ENCODE assay signal across 8 mouse cellular contexts in the genomic region with DNA sequence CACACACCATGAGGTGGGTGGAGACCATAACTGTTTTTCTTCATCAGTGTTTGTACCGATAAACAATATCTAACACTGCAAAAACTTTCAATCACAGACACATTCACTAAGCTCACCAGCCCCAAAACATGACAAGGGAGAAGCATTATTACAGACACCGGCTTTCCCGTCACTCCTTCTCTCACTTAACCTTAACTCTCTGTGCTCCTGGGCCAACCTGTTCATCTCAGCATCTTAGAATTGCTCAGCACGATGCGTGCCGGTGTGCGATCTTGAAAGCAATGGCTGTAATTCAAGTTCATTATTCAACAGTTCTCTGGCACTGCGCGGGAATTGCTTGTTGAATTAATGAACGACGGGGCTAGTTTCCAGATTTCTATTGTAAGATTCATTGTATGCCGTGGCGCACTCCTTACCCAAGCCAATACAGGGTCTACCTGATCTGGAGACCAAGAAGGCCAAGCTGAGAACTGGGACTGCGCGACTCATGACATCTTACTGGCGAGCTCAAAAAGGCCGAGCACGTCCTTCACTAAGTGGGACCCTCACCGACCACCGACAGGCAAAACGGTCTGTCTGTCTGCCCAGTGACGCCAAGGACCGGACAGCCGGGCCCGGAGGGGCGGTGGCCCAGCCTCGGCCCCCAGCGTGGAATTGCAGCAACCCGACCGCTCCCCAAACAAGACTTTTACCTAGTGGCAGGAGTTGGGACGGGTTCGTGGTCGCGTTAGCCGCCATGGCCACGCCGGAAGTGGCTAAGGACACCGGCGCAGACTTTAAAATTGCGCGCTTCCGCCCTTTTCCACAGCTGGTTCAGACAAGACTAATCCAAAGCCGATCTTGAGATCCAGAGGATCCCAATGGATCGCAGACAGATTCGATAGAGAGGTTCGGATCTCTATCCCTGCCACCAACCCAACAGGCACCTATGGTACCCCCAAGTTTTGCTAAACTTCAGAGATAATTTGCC. TPM values are rescaled to one million over a fixed set of nuclear protein-coding genes. Genes with fewer than 3 reads are reported as not detected.
DNase-seq lines count a peak whose midpoint lies in the region; ATAC-seq and TF ChIP-seq lines count a peak whose summit lies in the region.

Gene Lsm5 (minus strand): TSS at position 780 of the 970 bp plus-strand sequence.

- peak within 1 kb of the TSS; percentile 74 for H3K4me2 ChIP-seq in forebrain, embryonic 12.5 days
- H3K4me2 ChIP-seq in liver, postnatal 0 days (ENCODE audit: low read depth, low read length): peak within 1 kb of the TSS; percentile 93
- peak within 1 kb of the TSS; percentile 89 for H3K4me2 ChIP-seq in neural tube, embryonic 14.5 days (ENCODE audit: low read depth, low read length)

- peak; percentile 55 for TF ChIP-seq EP300 in liver, postnatal 0 days (IDR thresholded peaks at IDR 0.05; ENCODE audit: low read depth)

- peaks cover 7% of the 10 kb centered on the region; the same call in 1 of the 2 replicates for H3K36me3 ChIP-seq in E14TG2a.4 (ENCODE audit: insufficient read depth, low read length)
- H3K36me3 ChIP-seq in forebrain, embryonic 12.5 days (replicated peaks): no peaks in the 10 kb centered on the region
- no peaks in the 10 kb centered on the region for H3K36me3 ChIP-seq in liver, postnatal 0 days (replicated peaks; ENCODE audit: insufficient read depth, low read length)
- no peaks in the 10 kb centered on the region for H3K36me3 ChIP-seq in neural tube, embryonic 14.5 days (ENCODE audit: control insufficient read depth, insufficient read depth, low read length)

- H3K27ac ChIP-seq in forebrain, embryonic 12.5 days: peak within 1 kb of the TSS; percentile 75
- H3K27ac ChIP-seq in liver, postnatal 0 days (ENCODE audit: low read depth): 0 out of 2 replicates have a peak within 1 kb of the TSS, but pooled peaks have one; percentile 31
- H3K27ac ChIP-seq in neural tube, embryonic 14.5 days (ENCODE audit: low read depth, low read length): no peak within 1 kb of the TSS

- intact Hi-C loops in heart, postnatal 10 days (cut with DNase I): no loop called here

- no peaks in the 10 kb centered on the region for H3K27me3 ChIP-seq in E14TG2a.4 (ENCODE audit: insufficient read depth, low read length)
- no peaks in the 10 kb centered on the region for H3K27me3 ChIP-seq in forebrain, embryonic 12.5 days
- no peaks in the 10 kb centered on the region for H3K27me3 ChIP-seq in liver, postnatal 0 days (ENCODE audit: insufficient read depth, low read length)
- peaks cover 3% of the 10 kb centered on the region; the same call in 1 of the 2 replicates for H3K27me3 ChIP-seq in neural tube, embryonic 14.5 days (ENCODE audit: control insufficient read depth, insufficient read depth, low read length)

- H3K9me3 ChIP-seq in E14TG2a.4 (ENCODE audit: low read length): no peaks in the 10 kb centered on the region
- no peaks in the 10 kb centered on the region for H3K9me3 ChIP-seq in forebrain, embryonic 12.5 days
- H3K9me3 ChIP-seq in liver, postnatal 0 days (ENCODE audit: low read length): peaks cover 2% of the 10 kb centered on the region; the same call in 1 of the 2 replicates
- H3K9me3 ChIP-seq in neural tube, embryonic 14.5 days (ENCODE audit: control insufficient read depth, low read length): no peaks in the 10 kb centered on the region

- TF ChIP-seq CTCF in E14TG2a.4 (conservative IDR thresholded peaks at IDR 0.05; ENCODE audit: low read length): no peak
- TF ChIP-seq CTCF in liver, postnatal 0 days (IDR thresholded peaks at IDR 0.05; ENCODE audit: low read depth): no peak

- H3K4me1 ChIP-seq in E14TG2a.4 (replicated peaks; ENCODE audit: low read depth, low read length): 0 out of 2 replicates have a peak, but pooled peaks cover 2% of the 10 kb centered on the region
- H3K4me1 ChIP-seq in forebrain, embryonic 12.5 days: peaks cover 6% of the 10 kb centered on the region
- H3K4me1 ChIP-seq in liver, postnatal 0 days (ENCODE audit: insufficient read depth): peaks cover 7% of the 10 kb centered on the region; the same call in 1 of the 2 replicates
- H3K4me1 ChIP-seq in neural tube, embryonic 14.5 days (ENCODE audit: control insufficient read depth, insufficient read depth, low read length): peaks cover 7% of the 10 kb centered on the region

- H3K9ac ChIP-seq in forebrain, embryonic 12.5 days: peak within 1 kb of the TSS; percentile 78
- peak within 1 kb of the TSS; percentile 75 for H3K9ac ChIP-seq in liver, postnatal 0 days (replicated peaks)
- peak within 1 kb of the TSS; percentile 47 for H3K9ac ChIP-seq in neural tube, embryonic 14.5 days (replicated peaks; ENCODE audit: low read depth, low read length)

- peak; percentile 92 for ATAC-seq in forebrain, embryonic 12.5 days (ENCODE audit: low FRiP score)
- peak; percentile 94 for ATAC-seq in liver, postnatal 0 days
- ATAC-seq in neural tube, embryonic 14.5 days (ENCODE audit: low read depth): peak; percentile 95

- WGBS in forebrain, embryonic 12.5 days: 1% methylated on average over 46 of the region's 46 CpGs
- WGBS in large intestine, adult 2 months: under 1% methylated on average over 46 of the region's 46 CpGs
- under 1% methylated on average over 46 of the region's 46 CpGs for WGBS in liver, postnatal 0 days (ENCODE audit: insufficient replicate concordance)
- under 1% methylated on average over 46 of the region's 46 CpGs for WGBS in neural tube, embryonic 14.5 days

- DNase-seq in c-Kit-positive CD71-positive TER-119-positive erythroid progenitor cells, embryonic 14.5 days (ENCODE audit: low spot score): peak; percentile 88
- DNase-seq in heart, postnatal 10 days: peak; percentile 90 to 93
- peak; percentile 84 for DNase-seq in large intestine, adult 2 months (ENCODE audit: low read depth, low spot score)
- peak; percentile 86 for DNase-seq in liver, postnatal 0 days
- peak; percentile 84 for DNase-seq in testis, postnatal 10 days (ENCODE audit: low spot score)

- peak within 1 kb of the TSS; percentile 94 for H3K4me3 ChIP-seq in E14TG2a.4 (replicated peaks; ENCODE audit: low read length)
- peak within 1 kb of the TSS; percentile 96 for H3K4me3 ChIP-seq in forebrain, embryonic 12.5 days (replicated peaks)
- peak within 1 kb of the TSS; percentile 77 for H3K4me3 ChIP-seq in liver, postnatal 0 days (ENCODE audit: low read depth, low read length)
- peak within 1 kb of the TSS; percentile 59 for H3K4me3 ChIP-seq in neural tube, embryonic 14.5 days (ENCODE audit: low read depth, low read length)

RNA-seq across cellular contexts. Expression of gene Lsm5, which starts in this region (rescaled TPM):
- polyA plus RNA-seq in forebrain, embryonic 12.5 days (2016; fragmentation: Nextera tagmentation; extraction: Ambion mirVana): 221 and 228 TPM in 2 replicates
- 10 to 100 TPM; 21.5 to 22.2 TPM for total RNA-seq in heart, postnatal 10 days (2021)
- 5.8 and 8.8 TPM in 2 replicates for polyA plus RNA-seq in large intestine, adult 2 months (2012; rRNA removed)
- 62.1 and 64.8 TPM in 2 replicates for polyA plus RNA-seq in liver, postnatal 0 days (2015; fragmentation: Nextera tagmentation; extraction: Ambion mirVana)
- 76.4 and 82.2 TPM in 2 replicates for polyA plus RNA-seq in neural tube, embryonic 14.5 days (2014; fragmentation: Nextera tagmentation; extraction: Ambion mirVana)
